Mouse (Mus musculus) myocyte (in vitro differentiated cells): ENCODE data around the gene Adam12. TPM values are rescaled to one million over a fixed set of nuclear protein-coding genes. Genes with fewer than 3 reads are reported as not detected.

Experiments
- H3K27me3 ChIP-seq: one replicate; pipeline ENCODE4 v1.6.1; 2011; ENCODE audit not compliant: control insufficient read depth, insufficient read depth, insufficient read length
- H3K36me3 ChIP-seq: one replicate; pipeline ENCODE4 v1.6.1; 2011; ENCODE audit not compliant: control insufficient read depth, insufficient read depth
- H3K4me2 ChIP-seq: one replicate; pipeline ENCODE4 v1.6.1; 2011; ENCODE audit warnings: low read depth, control low read depth
- H3K4me3 ChIP-seq: one replicate; pipeline ENCODE4 v1.5.1; 2011; ENCODE audit warnings: mild to moderate bottlenecking, control low read depth, moderate library complexity
- H3K79me2 ChIP-seq: one replicate; pipeline ENCODE4 v1.6.1; 2011; ENCODE audit not compliant: control insufficient read depth, insufficient read depth
- H3ac ChIP-seq: one replicate; pipeline ENCODE4 v1.6.1; 2011; ENCODE audit not compliant: control insufficient read depth, insufficient read length
- CEBPB ChIP-seq: IDR thresholded peaks from 2 replicates; pipeline ENCODE4 v1.6.1; 2011; ENCODE audit warnings: mild to moderate bottlenecking, moderate library complexity; ENCODE audit not compliant: poor library complexity, insufficient read depth, severe bottlenecking
- E2F4 ChIP-seq: IDR thresholded peaks from one replicate; pipeline ENCODE4 v1.6.1; 2011; ENCODE audit warnings: mild to moderate bottlenecking, control low read depth, moderate library complexity; ENCODE audit not compliant: insufficient read depth
- MAX ChIP-seq: IDR thresholded peaks from one replicate; pipeline ENCODE4 v1.6.1; 2011; ENCODE audit warnings: low read depth, mild to moderate bottlenecking, control low read depth
- MYOD1 ChIP-seq, 3 experiments: IDR thresholded peaks; one replicate each; pipeline ENCODE4 v1.6.1; 2011; ENCODE audit warnings: control low read depth in 2 of 3, low read depth in 2 of 3, mild to moderate bottlenecking in 2 of 3, moderate library complexity in 1 of 3; ENCODE audit not compliant: insufficient read length in 2 of 3, control insufficient read depth in 1 of 3
- MYOG ChIP-seq, 3 experiments: IDR thresholded peaks; one replicate each; pipeline ENCODE4 v1.6.1; 2011; ENCODE audit warnings: control low read depth in 2 of 3, low read depth in 2 of 3, mild to moderate bottlenecking in 2 of 3; ENCODE audit not compliant: insufficient read length in 2 of 3, control insufficient read depth in 1 of 3, insufficient read depth in 1 of 3
- POLR2A ChIP-seq: IDR thresholded peaks from one replicate; pipeline ENCODE4 v1.6.1; 2011; ENCODE audit warnings: low read depth, mild to moderate bottlenecking, control low read depth, moderate library complexity; ENCODE audit not compliant: insufficient read length
- POLR2AphosphoS2 ChIP-seq: IDR thresholded peaks from one replicate; pipeline ENCODE4 v1.6.1; 2011; ENCODE audit warnings: low read depth, control low read depth; ENCODE audit not compliant: insufficient read length
- REST ChIP-seq: IDR thresholded peaks from one replicate; pipeline ENCODE4 v1.6.1; 2011; ENCODE audit warnings: mild to moderate bottlenecking, control low read depth, moderate library complexity; ENCODE audit not compliant: insufficient read depth, insufficient read length
- SRF ChIP-seq: IDR thresholded peaks from one replicate; pipeline ENCODE4 v1.6.1; 2011; ENCODE audit warnings: low read depth; ENCODE audit not compliant: control insufficient read depth, insufficient read length
- TCF12 ChIP-seq: IDR thresholded peaks from one replicate; pipeline ENCODE4 v1.6.1; 2011; ENCODE audit warnings: mild to moderate bottlenecking, control low read depth; ENCODE audit not compliant: poor library complexity, insufficient read depth, severe bottlenecking
- TCF3 ChIP-seq: IDR thresholded peaks from one replicate; pipeline ENCODE4 v1.6.1; 2011; ENCODE audit warnings: low read depth, control low read depth; ENCODE audit not compliant: insufficient read length
- USF1 ChIP-seq: IDR thresholded peaks from one replicate; pipeline ENCODE4 v1.6.1; 2011; ENCODE audit warnings: low read depth, mild to moderate bottlenecking, control low read depth, moderate library complexity
- polyA plus RNA-seq: library from polyadenylated mRNA; unstranded; fragments of >200 nt; fragmentation: generic; extraction: Trizol; gene quantifications from one replicate; pipeline ENCODE4 v1.2.1, GENCODE M21; 2012; ENCODE audit warnings: missing spikeins

The Adam12 gene
- polyA plus RNA-seq, 1 experiment = 7.2 TPM

- H3ac ChIP-seq = no peak overlapping the region
- TF ChIP-seq CEBPB = peak; percentile 71; the same call in 1 of the 2 replicates
- TF ChIP-seq POLR2AphosphoS2 = no peak
- TF ChIP-seq MYOD1 (IDR thresholded peaks at IDR 0.05; ENCODE audit: control insufficient read depth in 1 of 3, insufficient read length in 2 of 3, low read depth in 2 of 3) = peak in 2 of 3 experiments; percentile 17 to 18
- no peak for TF ChIP-seq TCF3
- TF ChIP-seq SRF = no peak
- TF ChIP-seq USF1 = no peak
- no peak for TF ChIP-seq MAX
- peak overlapping the region; percentile 60 for H3K4me2 ChIP-seq
- no peak overlapping the region for H3K4me3 ChIP-seq
- no peaks in the 10 kb centered on the region for H3K36me3 ChIP-seq
- no peaks in the 10 kb centered on the region for H3K79me2 ChIP-seq
- H3K27me3 ChIP-seq = no peaks in the 10 kb centered on the region
Measured at GRCm38 (mm10) chr7:134261003-134261701, 29.2 kb upstream of the Adam12 start.

- Histone ChIP-seq H3K27me3 (no peaks in the 10 kb centered on the region), H3ac (no peak overlapping the region), H3K4me3 (no peak overlapping the region), H3K79me2 (no peaks in the 10 kb centered on the region), H3K4me2 (no peak overlapping the region), H3K36me3 (no peaks in the 10 kb centered on the region)
- TF ChIP-seq CEBPB = no peak
Measured at GRCm38 (mm10) chr7:134250273-134250870, 18.4 kb upstream of the Adam12 start.

GRCm38 (mm10) chr7:134248041-134248440, 16.1 kb upstream of the Adam12 start:
- H3K27me3 ChIP-seq = no peaks in the 10 kb centered on the region
- TF ChIP-seq POLR2AphosphoS2 (no peak), TCF3 (no peak), MAX (no peak), MYOG (IDR thresholded peaks at IDR 0.05; ENCODE audit: control insufficient read depth in 1 of 3, insufficient read depth in 1 of 3, insufficient read length in 2 of 3, low read depth in 2 of 3) (no peak), CEBPB (no peak), REST (no peak), SRF (no peak), POLR2A (no peak), MYOD1 (IDR thresholded peaks at IDR 0.05; ENCODE audit: control insufficient read depth in 1 of 3, insufficient read length in 2 of 3, low read depth in 2 of 3) (no peak), E2F4 (no peak), USF1 (no peak), TCF12 (no peak)
- H3K4me2 ChIP-seq = no peak overlapping the region

GRCm38 (mm10) chr7:134246624-134247023, 14.7 kb upstream of the Adam12 start:
- no peaks in the 10 kb centered on the region for H3K27me3 ChIP-seq
- H3ac ChIP-seq = no peak overlapping the region
- no peaks in the 10 kb centered on the region for H3K79me2 ChIP-seq
- no peak overlapping the region for H3K4me2 ChIP-seq
- no peaks in the 10 kb centered on the region for H3K36me3 ChIP-seq
- no peak overlapping the region for H3K4me3 ChIP-seq
- TF ChIP-seq TCF12 (no peak), POLR2AphosphoS2 (no peak), TCF3 (no peak)

More at GRCm38 (mm10) chr7:134248041-134248440, 16.1 kb upstream of the Adam12 start:
- H3K36me3 ChIP-seq = no peaks in the 10 kb centered on the region
- H3ac ChIP-seq = no peak overlapping the region
- H3K79me2 ChIP-seq = no peaks in the 10 kb centered on the region
- H3K4me3 ChIP-seq = no peak overlapping the region

- H3K79me2 ChIP-seq = no peaks in the 10 kb centered on the region
- TF ChIP-seq REST (no peak), SRF (no peak), MAX (no peak), TCF3 (no peak), CEBPB (no peak), TCF12 (no peak), MYOD1 (IDR thresholded peaks at IDR 0.05; ENCODE audit: control insufficient read depth in 1 of 3, insufficient read length in 2 of 3, low read depth in 2 of 3) (no peak), POLR2A (no peak), E2F4 (no peak), POLR2AphosphoS2 (no peak), MYOG (IDR thresholded peaks at IDR 0.05; ENCODE audit: control insufficient read depth in 1 of 3, insufficient read depth in 1 of 3, insufficient read length in 2 of 3, low read depth in 2 of 3) (no peak), USF1 (no peak)
- no peak overlapping the region for H3K4me3 ChIP-seq
- H3K36me3 ChIP-seq = no peaks in the 10 kb centered on the region
- H3K4me2 ChIP-seq = no peak overlapping the region
- no peak overlapping the region for H3ac ChIP-seq
- no peaks in the 10 kb centered on the region for H3K27me3 ChIP-seq
Measured at GRCm38 (mm10) chr7:134242773-134243172, 10.8 kb upstream of the Adam12 start.
